Mouse (Mus musculus) CH12.LX (cell line): ENCODE results near the gene Cfc1. TPM values are rescaled to one million over a fixed set of nuclear protein-coding genes. Genes with fewer than 3 reads are reported as not detected.
A peak's percentile ranks its signal among the peaks of the same experiment; 100 is the strongest.

ENCODE experiments used
- DNase-seq: peaks from one replicate; pipeline ENCODE4 v3.0.0-alpha.2; 2013; ENCODE audit errors: extremely low read depth
- H3K27ac ChIP-seq: 2 replicates; pipeline ENCODE4 v1.5.1; 2012; ENCODE audit warnings: low read depth, mild to moderate bottlenecking, control low read depth, moderate library complexity; ENCODE audit not compliant: insufficient read depth
- H3K27me3 ChIP-seq: replicated peaks from 2 replicates; pipeline ENCODE3; 2012; ENCODE audit warnings: inconsistent platforms
- H3K36me3 ChIP-seq, 2 experiments: replicated peaks in 1 of 2; 2 replicates each; pipeline versions ENCODE3 to v1.6.1; 2012; ENCODE audit warnings: inconsistent platforms in 1 of 2, low read length in 1 of 2, mild to moderate bottlenecking in 1 of 2, mixed read lengths in 1 of 2, moderate library complexity in 1 of 2; ENCODE audit not compliant: control insufficient read depth in 1 of 2, insufficient read depth in 1 of 2
- H3K4me1 ChIP-seq, 2 experiments: 2 replicates each; pipeline ENCODE4 v1.6.1; 2012; ENCODE audit warnings: inconsistent platforms in 1 of 2, moderate library complexity in 1 of 2; ENCODE audit not compliant: insufficient read depth in 2 of 2, control insufficient read depth in 1 of 2
- H3K4me2 ChIP-seq: 2 replicates; pipeline ENCODE4 v1.6.1; 2012; ENCODE audit warnings: low read depth, mild to moderate bottlenecking, control low read depth; ENCODE audit not compliant: poor library complexity, insufficient read depth, severe bottlenecking
- H3K4me3 ChIP-seq, 3 experiments: fragments of 150-350 bp in 1 of 3; sonication (generic) in 1 of 3; replicated peaks in 1 of 3; 2 replicates each; pipeline versions ENCODE3 to v1.5.1; 2011 to 2012; ENCODE audit warnings: low read depth in 2 of 3, low read length in 2 of 3, mild to moderate bottlenecking in 2 of 3, moderate library complexity in 2 of 3, control low read depth in 1 of 3, improper control_type of control experiment in 1 of 3, inconsistent platforms in 1 of 3, mixed read lengths in 1 of 3; ENCODE audit not compliant: poor library complexity in 1 of 3
- H3K79me2 ChIP-seq: replicated peaks from 2 replicates; pipeline ENCODE4 v1.6.1; 2012; ENCODE audit warnings: mild to moderate bottlenecking, moderate library complexity; ENCODE audit not compliant: control insufficient read depth, poor library complexity, insufficient read depth, severe bottlenecking; ENCODE audit errors: extremely low read depth
- H3K9ac ChIP-seq: 2 replicates; pipeline ENCODE4 v1.6.1; 2012; ENCODE audit warnings: low read depth, mild to moderate bottlenecking, control low read depth, moderate library complexity; ENCODE audit not compliant: insufficient read depth
- H3K9me3 ChIP-seq: replicated peaks from 2 replicates; pipeline ENCODE3; 2012; ENCODE audit warnings: low read length, inconsistent platforms, mixed read lengths
- BHLHE40 ChIP-seq: IDR thresholded peaks from 2 replicates; pipeline ENCODE4 v1.6.1; 2011; ENCODE audit warnings: mild to moderate bottlenecking, low read depth, low read length, improper control_type of control experiment
- CHD1 ChIP-seq: IDR thresholded peaks from 2 replicates; pipeline ENCODE4 v1.6.1; 2012; ENCODE audit warnings: low read depth, low read length, improper control_type of control experiment, inconsistent platforms
- CHD2 ChIP-seq: IDR thresholded peaks from 2 replicates; pipeline ENCODE4 v1.6.1; 2011; ENCODE audit warnings: low read length, improper control_type of control experiment
- CTCF ChIP-seq, 2 experiments: IDR thresholded peaks in 1 of 2; conservative IDR thresholded peaks in 1 of 2; 2 replicates each; pipeline ENCODE4 v1.5.1; 2011 to 2012; ENCODE audit warnings: low read depth in 2 of 2, low read length in 2 of 2, improper control_type of control experiment in 1 of 2, inconsistent platforms in 1 of 2, mild to moderate bottlenecking in 1 of 2, moderate library complexity in 1 of 2
- ELF1 ChIP-seq: IDR thresholded peaks from 2 replicates; pipeline ENCODE4 v1.6.1; 2014; ENCODE audit warnings: low read depth, mild to moderate bottlenecking, inconsistent platforms, low read length, improper control_type of control experiment
- EP300 ChIP-seq: IDR thresholded peaks from 2 replicates; pipeline ENCODE4 v1.6.1; 2011; ENCODE audit warnings: low read length, improper control_type of control experiment
- HCFC1 ChIP-seq: IDR thresholded peaks from 2 replicates; pipeline ENCODE4 v1.6.1; 2012; ENCODE audit warnings: low read depth, mild to moderate bottlenecking, inconsistent platforms, low read length, improper control_type of control experiment
- IRF4 ChIP-seq: IDR thresholded peaks from 2 replicates; pipeline ENCODE4 v1.6.1; 2014; ENCODE audit warnings: low read depth, mild to moderate bottlenecking, inconsistent platforms, low read length, improper control_type of control experiment
- JUN ChIP-seq: IDR thresholded peaks from 2 replicates; pipeline ENCODE4 v1.6.1; 2011; ENCODE audit warnings: low read depth, mild to moderate bottlenecking, low read length, improper control_type of control experiment, moderate library complexity; ENCODE audit not compliant: insufficient read depth
- JUND ChIP-seq: conservative IDR thresholded peaks from 2 replicates; pipeline ENCODE4 v1.6.1; 2011; ENCODE audit warnings: low read depth, low read length, improper control_type of control experiment
- KAT2A ChIP-seq: IDR thresholded peaks from 2 replicates; pipeline ENCODE4 v1.6.1; 2012; ENCODE audit warnings: low read length, improper control_type of control experiment, inconsistent platforms; ENCODE audit not compliant: insufficient replicate concordance
- MAFK ChIP-seq: IDR thresholded peaks from 2 replicates; pipeline ENCODE4 v1.6.1; 2011; ENCODE audit warnings: low read length, improper control_type of control experiment; ENCODE audit not compliant: insufficient replicate concordance
- MEF2A ChIP-seq: IDR thresholded peaks from 2 replicates; pipeline ENCODE4 v1.6.1; 2014; ENCODE audit warnings: low read depth, mild to moderate bottlenecking, inconsistent platforms, low read length, improper control_type of control experiment, borderline replicate concordance
- MYC ChIP-seq: IDR thresholded peaks from 2 replicates; pipeline ENCODE4 v1.6.1; 2011; ENCODE audit warnings: low read depth, mild to moderate bottlenecking, improper control_type of control experiment, low read length
- NRF1 ChIP-seq: IDR thresholded peaks from 2 replicates; pipeline ENCODE4 v1.6.1; 2014; ENCODE audit warnings: low read depth, mild to moderate bottlenecking, inconsistent platforms, low read length, improper control_type of control experiment, moderate library complexity
- PAX5 ChIP-seq: IDR thresholded peaks from 2 replicates; pipeline ENCODE4 v1.6.1; 2012; ENCODE audit warnings: low read length, inconsistent platforms, mixed read lengths
- POLR2A ChIP-seq: IDR thresholded peaks from 2 replicates; pipeline ENCODE4 v1.6.1; 2011; ENCODE audit warnings: low read depth, mild to moderate bottlenecking, improper control_type of control experiment, low read length
- POLR2AphosphoS2 ChIP-seq: IDR thresholded peaks from 2 replicates; pipeline ENCODE4 v1.6.1; 2011; ENCODE audit warnings: low read depth, low read length, improper control_type of control experiment
- RAD21 ChIP-seq: IDR thresholded peaks from 2 replicates; pipeline ENCODE4 v1.6.1; 2011; ENCODE audit warnings: low read depth, mild to moderate bottlenecking, low read length, improper control_type of control experiment, moderate library complexity
- RCOR1 ChIP-seq: conservative IDR thresholded peaks from 2 replicates; pipeline ENCODE4 v1.6.1; 2012; ENCODE audit warnings: low read depth, mild to moderate bottlenecking, inconsistent platforms, low read length, improper control_type of control experiment
- SIN3A ChIP-seq: IDR thresholded peaks from 2 replicates; pipeline ENCODE4 v1.6.1; 2012; ENCODE audit warnings: low read length, improper control_type of control experiment, inconsistent platforms
- SMC3 ChIP-seq: IDR thresholded peaks from 2 replicates; pipeline ENCODE4 v1.6.1; 2011; ENCODE audit warnings: low read depth, low read length, improper control_type of control experiment
- TBP ChIP-seq: conservative IDR thresholded peaks from 2 replicates; pipeline ENCODE4 v1.6.1; 2011; ENCODE audit warnings: low read depth, low read length, improper control_type of control experiment
- TCF12 ChIP-seq: IDR thresholded peaks from 2 replicates; pipeline ENCODE4 v1.6.1; 2014; ENCODE audit warnings: low read depth, mild to moderate bottlenecking, inconsistent platforms, low read length, improper control_type of control experiment
- UBTF ChIP-seq: IDR thresholded peaks from 2 replicates; pipeline ENCODE4 v1.6.1; 2012; ENCODE audit warnings: low read depth, mild to moderate bottlenecking, inconsistent platforms, low read length, improper control_type of control experiment, moderate library complexity
- USF1 ChIP-seq: IDR thresholded peaks from 2 replicates; pipeline ENCODE4 v1.6.1; 2014; ENCODE audit warnings: low read depth, mild to moderate bottlenecking, inconsistent platforms, low read length, improper control_type of control experiment
- ZC3H11A ChIP-seq: IDR thresholded peaks from 2 replicates; pipeline ENCODE4 v1.6.1; 2012; ENCODE audit warnings: low read depth, mild to moderate bottlenecking, inconsistent platforms, low read length, improper control_type of control experiment
- ZKSCAN1 ChIP-seq: IDR thresholded peaks from 2 replicates; pipeline ENCODE4 v1.6.1; 2012; ENCODE audit warnings: low read depth, inconsistent platforms, low read length, improper control_type of control experiment, borderline replicate concordance
- ZMIZ1 ChIP-seq: IDR thresholded peaks from 2 replicates; pipeline ENCODE4 v1.6.1; 2012; ENCODE audit warnings: low read depth, mild to moderate bottlenecking, inconsistent platforms, low read length, improper control_type of control experiment
- ZNF384 ChIP-seq: IDR thresholded peaks from 2 replicates; pipeline ENCODE4 v1.6.1; 2012; ENCODE audit warnings: low read depth, low read length, improper control_type of control experiment, inconsistent platforms
- dilution Hi-C: fragments of 300-500 bp; cut with MboI; formaldehyde crosslinking; loops from 2 replicates; pipeline ENCODE4 v1.14.3; 2020; ENCODE audit warnings: low sequenced_read_pairs; ENCODE audit not compliant: extremely low pct_unique_long_range_greater_than_20kb, extremely low pct_ligation_motif_present
- in situ Hi-C: fragments of 300-500 bp; cut with MboI; formaldehyde crosslinking; loops from 3 replicates; pipeline ENCODE4 v1.14.3; 2019; ENCODE audit warnings: low sequenced_read_pairs, low pct_ligation_motif_present, low pct_unique_long_range_greater_than_20kb, mixed read lengths
- polyA plus RNA-seq: library from polyadenylated mRNA; unstranded; fragments of >175 nt; gene quantifications from 2 replicates; pipeline ENCODE4 v1.2.1, GENCODE M21; 2012; ENCODE audit warnings: low read depth; ENCODE audit not compliant: insufficient read length
- total RNA-seq, 2 experiments: library from RNA; depleted of rRNA; stranded (reverse); fragments of 300-350 nt in 1 of 2; fragments of >200 nt in 1 of 2; gene quantifications; 2 replicates each; pipeline ENCODE4 v1.2.3; 2012 to 2014

Cfc1 gene
- total and polyA plus RNA-seq, 3 experiments: not detected

GRCm38 (mm10) chr1:34518259-34518658, 17.2 kb upstream of the Cfc1 start:
- in situ Hi-C loops: no loop called here
- DNase-seq: peak; percentile 27
- no peaks in the 10 kb centered on the region for H3K36me3 ChIP-seq
- H3K9ac ChIP-seq: no peak overlapping the region
- H3K27ac ChIP-seq: no peak overlapping the region
- H3K27me3 ChIP-seq: no peaks in the 10 kb centered on the region
- peaks cover 9% of the 10 kb centered on the region for H3K9me3 ChIP-seq
- H3K79me2 ChIP-seq: no peaks in the 10 kb centered on the region
- TF ChIP-seq PAX5 (no peak), ZC3H11A (no peak), IRF4 (no peak), JUND (no peak), UBTF (no peak), ZNF384 (no peak), RAD21 (peak; percentile 54), JUN (no peak), SMC3 (peak; percentile 51), USF1 (no peak), EP300 (no peak), POLR2AphosphoS2 (no peak), MEF2A (no peak), TBP (no peak), MYC (0 out of 2 replicates have a peak, but pooled peaks have one; percentile 24), CTCF (conservative IDR thresholded peaks at IDR 0.05 in 1 of 2, IDR thresholded peaks at IDR 0.05 in 1 of 2; ENCODE audit: low read depth in 2 of 2, low read length in 2 of 2) (peak in 1 of 2 experiments; percentile 58; a peak in 2 of 4 replicates), KAT2A (no peak), CHD2 (no peak), HCFC1 (no peak), TCF12 (no peak), POLR2A (no peak), ELF1 (no peak), ZKSCAN1 (no peak)
- TF ChIP-seq, all 38 proteins: peak for 4
- Histone ChIP-seq H3K4me1 (peaks cover 0 to 8% of the 10 kb centered on the region in 2 experiments; a peak in 1 of 4 replicates), H3K4me2 (no peak overlapping the region), H3K4me3 (no peak overlapping the region)
- dilution Hi-C loops: no loop called here

GRCm38 (mm10) chr1:34522205-34522849, 13.1 kb upstream of the Cfc1 start:
- in situ Hi-C loops: no loop called here
- Histone ChIP-seq H3K4me1 (no peaks in the 10 kb centered on the region), H3K4me3 (no peak overlapping the region), H3K27ac (no peak overlapping the region), H3K9ac (no peak overlapping the region), H3K4me2 (no peak overlapping the region), H3K36me3 (no peaks in the 10 kb centered on the region), H3K27me3 (no peaks in the 10 kb centered on the region), H3K9me3 (peaks cover 5% of the 10 kb centered on the region), H3K79me2 (no peaks in the 10 kb centered on the region)
- TF ChIP-seq CHD2 (no peak), ZC3H11A (no peak), MEF2A (no peak), ZMIZ1 (no peak), RCOR1 (no peak), BHLHE40 (no peak), SMC3 (no peak), RAD21 (no peak), CHD1 (no peak), POLR2AphosphoS2 (no peak), SIN3A (no peak), KAT2A (no peak), NRF1 (no peak), TBP (no peak), MAFK (no peak), IRF4 (no peak)
- no peak for DNase-seq
- dilution Hi-C loops: no loop called here
